Mouse (Mus musculus): ENCODE results near the gene Gpc1.

DNA sequence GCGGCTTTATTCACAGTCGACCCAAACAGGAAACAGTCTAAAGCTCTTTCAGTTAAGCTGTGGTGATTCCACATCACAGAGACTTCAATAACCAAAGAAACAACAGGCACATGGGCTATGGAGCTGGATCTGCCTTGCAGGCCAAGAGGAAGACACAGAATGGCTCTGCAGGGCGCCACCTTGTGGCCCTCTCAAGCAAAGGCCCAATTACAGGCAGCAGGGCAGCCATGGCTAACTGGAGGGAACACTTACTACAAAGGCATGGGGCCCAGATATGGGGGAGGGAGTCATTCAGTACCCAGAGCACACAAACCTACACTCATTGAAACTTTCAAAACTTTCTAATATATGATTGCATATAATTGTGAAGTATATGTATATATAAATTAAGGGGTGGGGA, 63.6 kb downstream of the Gpc1 start:
- no peak for TF ChIP-seq MAFK (IDR thresholded peaks at IDR 0.05; ENCODE audit: insufficient read depth, low read depth, low read length)
- TF ChIP-seq CHD2 (IDR thresholded peaks at IDR 0.05; ENCODE audit: low read depth, low read length) = no peak
- no peak for TF ChIP-seq ZNF384 (IDR thresholded peaks at IDR 0.05; ENCODE audit: low read depth, low read length)
